Mouse (Mus musculus) CD4-positive, CD25-positive, alpha-beta regulatory T cell, adult 4 months (primary cell): ENCODE data around the gene Pde6g. TPM values are rescaled to one million over a fixed set of nuclear protein-coding genes. Genes with fewer than 3 reads are reported as not detected.
"Not testable (repeated sequence)": the region's sequence is repeated elsewhere in the genome, so short reads cannot be mapped to it uniquely, and the experiment has no call there.

Experiments
- ATAC-seq: one replicate; pipeline ENCODE4 v1.8.0; 2017
- polyA plus RNA-seq, 2 experiments: library from polyadenylated mRNA; unstranded; fragments of 100-300 nt; shearing (Covaris generic); gene quantifications; one replicate each; pipeline ENCODE4 v1.2.1; 2017

Pde6g gene
- polyA plus RNA-seq, 2 experiments from 2014 or later, result 0.83 TPM; not detected in 1

- no peak for ATAC-seq
These were observed 30.4 kb downstream of the Pde6g start for GRCm38 (mm10) chr11:120422651-120423568.

- ATAC-seq, result no peak
These were observed 34.7 kb downstream of the Pde6g start for GRCm38 (mm10) chr11:120418592-120418991.

- no peak for ATAC-seq
These were observed 35.4 kb downstream of the Pde6g start for GRCm38 (mm10) chr11:120417852-120418251.

- not testable (repeated sequence) for ATAC-seq
These were observed 39.7 kb downstream of the Pde6g start for GRCm38 (mm10) chr11:120413621-120414020.

- no peak for ATAC-seq
These were observed 46.9 kb downstream of the Pde6g start for GRCm38 (mm10) chr11:120406445-120406844.

GRCm38 (mm10) chr11:120405867-120406266 lies 47.4 kb downstream of the Pde6g start:
- no peak for ATAC-seq

GRCm38 (mm10) chr11:120404814-120405213 lies 48.5 kb downstream of the Pde6g start:
- no peak for ATAC-seq

GRCm38 (mm10) chr11:120399319-120399718 lies 54.0 kb downstream of the Pde6g start:
- ATAC-seq, result no peak

Other genes with a start within 250 kb of the Pde6g start
- gene Bahcc1, start 220.6 kb downstream of the Pde6g start, polyA plus RNA-seq, result not detected
- 1,000 to 10,000 TPM; 2,387 to 3,192 TPM for gene Actg1, start 105.0 kb downstream of the Pde6g start, polyA plus RNA-seq
- under 1 TPM; 0.67 to 0.99 TPM for gene Fscn2, start 92.0 kb downstream of the Pde6g start, polyA plus RNA-seq
- gene Faap100, start 74.7 kb downstream of the Pde6g start, polyA plus RNA-seq, result 10 to 100 TPM; 17.8 to 27.0 TPM
- 10 to 100 TPM in 1 of 2 experiments, 1 to 10 TPM in 1; 9.5 to 11.0 TPM for gene Nploc4, start 15.8 kb downstream of the Pde6g start, polyA plus RNA-seq
- gene Tspan10, start 10.9 kb downstream of the Pde6g start, polyA plus RNA-seq, result not detected
- gene Oxld1, start 4.6 kb upstream of the Pde6g start, polyA plus RNA-seq, result 1 to 10 TPM; 3.5 to 4.6 TPM
- gene Ccdc137, start 4.6 kb upstream of the Pde6g start, polyA plus RNA-seq, result 10 to 100 TPM; 19.8 to 27.7 TPM
- 10 to 100 TPM; 34.8 to 44.8 TPM for gene Arl16, start 14.1 kb upstream of the Pde6g start, polyA plus RNA-seq
- 10 to 100 TPM; 67.0 to 68.0 TPM for gene Mrpl12, start 31.1 kb upstream of the Pde6g start, polyA plus RNA-seq
- 10 to 100 TPM; 11.0 to 14.3 TPM for gene Slc25a10, start 38.3 kb upstream of the Pde6g start, polyA plus RNA-seq
- gene Gcgr, start 77.2 kb upstream of the Pde6g start, polyA plus RNA-seq, result not detected
- gene Mcrip1, start 96.2 kb upstream of the Pde6g start, polyA plus RNA-seq, result 100 to 1,000 TPM; 114 to 126 TPM
- gene Ppp1r27, start 97.6 kb upstream of the Pde6g start, polyA plus RNA-seq, result not detected
- 100 to 1,000 TPM; 162 to 169 TPM for gene P4hb, start 119.8 kb upstream of the Pde6g start, polyA plus RNA-seq
- gene Arhgdia, start 128.1 kb upstream of the Pde6g start, polyA plus RNA-seq, result 100 to 1,000 TPM; 554 to 866 TPM
- 10 to 100 TPM in 1 of 2 experiments, 1 to 10 TPM in 1; 8.5 to 42.6 TPM for gene Alyref, start 144.9 kb upstream of the Pde6g start, polyA plus RNA-seq
- 100 to 1,000 TPM; 122 to 134 TPM for gene Anapc11, start 144.9 kb upstream of the Pde6g start, polyA plus RNA-seq
- not detected for gene Npb, start 155.0 kb upstream of the Pde6g start, polyA plus RNA-seq
- gene Pcyt2, start 164.4 kb upstream of the Pde6g start, polyA plus RNA-seq, result 100 to 1,000 TPM; 101 to 179 TPM
- gene Sirt7, start 171.7 kb upstream of the Pde6g start, polyA plus RNA-seq, result 10 to 100 TPM; 66.4 to 66.7 TPM
- 10 to 100 TPM; 11.3 to 16.0 TPM for gene Mafg, start 180.1 kb upstream of the Pde6g start, polyA plus RNA-seq
- gene Pycr1, start 190.3 kb upstream of the Pde6g start, polyA plus RNA-seq, result 1 to 10 TPM; 1.5 to 1.8 TPM
- gene Myadml2, start 194.7 kb upstream of the Pde6g start, polyA plus RNA-seq, result not detected
- gene Notum, start 207.7 kb upstream of the Pde6g start, polyA plus RNA-seq, result not detected
- 100 to 1,000 TPM in 1 of 2 experiments, 10 to 100 TPM in 1; 82.3 to 134 TPM for gene Aspscr1, start 219.5 kb upstream of the Pde6g start, polyA plus RNA-seq